Mouse (Mus musculus) urinary bladder, postnatal 4 days (tissue): ENCODE measurements around the gene Smyd2.

Experiments used
- DNase-seq, 2 experiments: peaks; one replicate each; pipeline ENCODE4 v3.0.0; 2021 to 2022; ENCODE audit warnings: low spot score in 2 of 2

The Smyd2 gene

GRCm38 (mm10) chr1:189872050-189872449 lies 50.1 kb downstream of the Smyd2 start:
- DNase-seq: no peak

GRCm38 (mm10) chr1:189871625-189872024 lies 50.5 kb downstream of the Smyd2 start:
- DNase-seq: no peak

GRCm38 (mm10) chr1:189870539-189870938 lies 51.6 kb downstream of the Smyd2 start:
- no peak for DNase-seq

- no peak for DNase-seq
Measured at GRCm38 (mm10) chr1:189869651-189870270, 52.4 kb downstream of the Smyd2 start.

GRCm38 (mm10) chr1:189868036-189868435 lies 54.1 kb downstream of the Smyd2 start:
- no peak for DNase-seq

GRCm38 (mm10) chr1:189867497-189867896 lies 54.7 kb downstream of the Smyd2 start:
- peak in 1 of 2 experiments; percentile 50 for DNase-seq

GRCm38 (mm10) chr1:189867034-189867433 lies 55.1 kb downstream of the Smyd2 start:
- DNase-seq: no peak

- no peak for DNase-seq
Measured at GRCm38 (mm10) chr1:189866621-189867020, 55.5 kb downstream of the Smyd2 start.

- DNase-seq: no peak
Measured at GRCm38 (mm10) chr1:189864846-189865560, 57.2 kb downstream of the Smyd2 start.

GRCm38 (mm10) chr1:189864301-189864700 lies 57.9 kb downstream of the Smyd2 start:
- no peak for DNase-seq

GRCm38 (mm10) chr1:189863727-189864126 lies 58.4 kb downstream of the Smyd2 start:
- DNase-seq: no peak

- DNase-seq: no peak
Measured at GRCm38 (mm10) chr1:189860942-189861315, 61.2 kb downstream of the Smyd2 start.

GRCm38 (mm10) chr1:189860112-189860941 lies 61.8 kb downstream of the Smyd2 start:
- DNase-seq: no peak

- DNase-seq: no peak
Measured at GRCm38 (mm10) chr1:189858377-189858776, 63.8 kb downstream of the Smyd2 start.

- no peak for DNase-seq
Measured at GRCm38 (mm10) chr1:189855739-189856138, 66.4 kb downstream of the Smyd2 start.

- no peak for DNase-seq
Measured at GRCm38 (mm10) chr1:189854646-189855045, 67.5 kb downstream of the Smyd2 start.

GRCm38 (mm10) chr1:189852456-189852855 lies 69.7 kb downstream of the Smyd2 start:
- DNase-seq: no peak

- DNase-seq: no peak
Measured at GRCm38 (mm10) chr1:189852051-189852450, 70.1 kb downstream of the Smyd2 start.

GRCm38 (mm10) chr1:189849550-189849949 lies 72.6 kb downstream of the Smyd2 start:
- DNase-seq: no peak

- no peak for DNase-seq
Measured at GRCm38 (mm10) chr1:189846319-189846718, 75.8 kb downstream of the Smyd2 start.

- no peak for DNase-seq
Measured at GRCm38 (mm10) chr1:189834166-189834565, 88.0 kb downstream of the Smyd2 start.

- DNase-seq: no peak
Measured at GRCm38 (mm10) chr1:189833351-189833750, 88.8 kb downstream of the Smyd2 start.

- no peak for DNase-seq
Measured at GRCm38 (mm10) chr1:189830797-189831232, 91.3 kb downstream of the Smyd2 start.
